In the genomic region with DNA sequence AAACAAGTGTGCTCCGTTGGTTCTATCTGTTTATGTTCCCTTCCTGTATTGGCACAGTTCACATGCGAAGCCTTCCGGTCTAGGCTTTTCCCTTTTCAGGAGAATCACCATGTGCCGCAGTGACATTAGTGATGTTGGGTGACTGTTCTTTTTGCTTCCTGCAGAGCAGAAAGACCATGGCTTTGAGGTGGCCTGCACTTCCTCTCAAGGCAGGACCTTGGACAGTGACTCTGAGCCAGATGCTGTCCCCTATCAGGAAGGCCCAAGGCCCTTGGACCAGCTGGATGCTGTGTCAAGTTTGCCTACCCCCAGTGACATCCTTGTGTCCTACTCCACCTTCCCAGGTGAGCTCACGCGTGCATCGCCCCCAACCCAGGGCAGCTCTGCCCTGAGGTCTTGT, we compare ENCODE assay signal across 23 mouse cellular contexts. TPM values are rescaled to one million over a fixed set of nuclear protein-coding genes. Genes with fewer than 3 reads are reported as not detected.
"Had no signal": no experiment of that assay in that cellular context is flagged by ENCODE, and none has a peak within 500 bp of the region (broad histone marks: within the 10 kb centered on the region; RNA-seq: fewer than 3 reads in every experiment).

No protein-coding gene starts in this region.

- DNase-seq: liver, embryonic 13.5 days; liver, postnatal 0 days; lung, adult 2 months; lung, postnatal 14 days; lung, postnatal 36 days; midbrain, embryonic 14.5 days; right cerebral cortex, postnatal 14 days; thymus, adult 2 months; thymus, postnatal 36 days had no signal

- H3K27me3 ChIP-seq: liver, embryonic 13.5 days; liver, embryonic 15.5 days; megakaryocyte, embryonic 14.5 days; midbrain, embryonic 12.5 days; neural tube, embryonic 12.5 days; stomach, embryonic 15.5 days had no signal

- ATAC-seq: liver, postnatal 0 days; midbrain, embryonic 16.5 days had no signal

- H3K4me1 ChIP-seq: liver, embryonic 13.5 days; liver, embryonic 15.5 days; megakaryocyte, embryonic 14.5 days; neural tube, embryonic 12.5 days; stomach, embryonic 15.5 days had no signal

- H3K4me3 ChIP-seq: liver, embryonic 13.5 days; liver, embryonic 15.5 days; megakaryocyte, embryonic 14.5 days; midbrain, embryonic 10.5 days; midbrain, embryonic 12.5 days; neural tube, embryonic 12.5 days; stomach, embryonic 15.5 days had no signal

- H3K9ac ChIP-seq: liver, embryonic 13.5 days; liver, embryonic 15.5 days; liver, postnatal 0 days; midbrain, embryonic 12.5 days; neural tube, embryonic 12.5 days; stomach, embryonic 15.5 days had no signal

- H3K4me2 ChIP-seq: liver, embryonic 11.5 days; liver, embryonic 13.5 days; liver, embryonic 15.5 days; midbrain, embryonic 12.5 days; neural tube, embryonic 12.5 days; stomach, embryonic 15.5 days had no signal

- H3K27ac ChIP-seq: liver, embryonic 13.5 days; liver, embryonic 15.5 days; macrophage; midbrain, embryonic 10.5 days; midbrain, embryonic 12.5 days; neural tube, embryonic 12.5 days; stomach, embryonic 15.5 days; stomach, postnatal 0 days had no signal

- H3K9me3 ChIP-seq: liver, embryonic 13.5 days; liver, embryonic 15.5 days; megakaryocyte, embryonic 14.5 days; midbrain, embryonic 10.5 days; midbrain, embryonic 12.5 days; neural tube, embryonic 12.5 days; stomach, embryonic 15.5 days had no signal

RNA-seq across cellular contexts. Expression of gene Cela2a, which starts 14.6 kb away (rescaled TPM):
- total RNA-seq: megakaryocyte progenitor cell, adult 5-6 weeks; neutrophil, adult 5-6 weeks had no signal
- polyA plus RNA-seq: liver, embryonic 11.5 days; lung, embryonic 16.5 days; macrophage; midbrain, embryonic 10.5 days; midbrain, embryonic 12.5 days; midbrain, embryonic 14.5 days; neural tube, embryonic 12.5 days; neural tube, embryonic 14.5 days had no signal

RNA-seq across cellular contexts. Expression of gene Ctrc, which starts 34.8 kb away (rescaled TPM):
- total RNA-seq: megakaryocyte progenitor cell, adult 5-6 weeks; neutrophil, adult 5-6 weeks had no signal
- polyA plus RNA-seq: liver, embryonic 11.5 days; liver, embryonic 13.5 days; liver, embryonic 15.5 days; liver, postnatal 0 days; lung, adult 2 months; lung, embryonic 16.5 days; macrophage; midbrain, embryonic 10.5 days; midbrain, embryonic 12.5 days; midbrain, embryonic 14.5 days; midbrain, embryonic 16.5 days; neural tube, embryonic 12.5 days; neural tube, embryonic 14.5 days; stomach, postnatal 0 days had no signal
